Mouse (Mus musculus): ENCODE results near the gene Wfdc3. TPM values are rescaled to one million over a fixed set of nuclear protein-coding genes. Genes with fewer than 3 reads are reported as not detected.
A peak's percentile ranks its signal among the peaks of the same experiment; 100 is the strongest.

Gene Wfdc3
- polyA plus RNA-seq, 1 experiment from 2014 or later, result 1.3 TPM

GRCm38 (mm10) chr2:164773989-164774364 lies 28.2 kb upstream of the Wfdc3 start:
- Histone ChIP-seq H3K27me3 (replicated peaks) (no peaks in the 10 kb centered on the region; the same call in 1 of the 2 replicates), H3K4me2 (no peak overlapping the region), H3K4me1 (peaks cover 10% of the 10 kb centered on the region), H3K9ac (replicated peaks) (no peak overlapping the region), H3K4me3 (replicated peaks) (no peak overlapping the region), H3K27ac (replicated peaks) (no peak overlapping the region), H3K9me3 (replicated peaks) (no peaks in the 10 kb centered on the region), H3K36me3 (no peaks in the 10 kb centered on the region)
- 87% methylated on average over 5 of the region's 5 CpGs for WGBS
- ATAC-seq (ENCODE audit: low FRiP score), result no peak

- WGBS, result 78% methylated on average over 14 of the region's 14 CpGs
- no peak for ATAC-seq (ENCODE audit: low FRiP score)
- no peaks in the 10 kb centered on the region for H3K9me3 ChIP-seq (replicated peaks)
These were observed 27.7 kb upstream of the Wfdc3 start for GRCm38 (mm10) chr2:164773229-164773988.

GRCm38 (mm10) chr2:164771123-164771522 lies 25.4 kb upstream of the Wfdc3 start:
- peaks cover 10% of the 10 kb centered on the region for H3K4me1 ChIP-seq
- whole genome bisulfite sequencing, result 83% methylated on average over 8 of the region's 8 CpGs
- no peak overlapping the region for H3K9ac ChIP-seq (replicated peaks)
- no peak overlapping the region for H3K27ac ChIP-seq (replicated peaks)
- no peaks in the 10 kb centered on the region for H3K27me3 ChIP-seq (replicated peaks)
- peak overlapping the region; percentile 53; the same call in 1 of the 2 replicates for H3K4me3 ChIP-seq (replicated peaks)
- ATAC-seq (ENCODE audit: low FRiP score), result no peak
- H3K9me3 ChIP-seq (replicated peaks), result no peaks in the 10 kb centered on the region
- peaks cover 23% of the 10 kb centered on the region for H3K36me3 ChIP-seq
- H3K4me2 ChIP-seq, result peak overlapping the region; percentile 77

More at GRCm38 (mm10) chr2:164773229-164773988, 27.7 kb upstream of the Wfdc3 start:
- H3K36me3 ChIP-seq, result 0 out of 2 replicates have a peak, but pooled peaks cover under 1% of the 10 kb centered on the region
- H3K4me2 ChIP-seq, result no peak overlapping the region
- peaks cover 10% of the 10 kb centered on the region for H3K4me1 ChIP-seq
- no peak overlapping the region for H3K9ac ChIP-seq (replicated peaks)
- H3K27ac ChIP-seq (replicated peaks), result no peak overlapping the region
- H3K27me3 ChIP-seq (replicated peaks), result no peaks in the 10 kb centered on the region; the same call in 1 of the 2 replicates
- H3K4me3 ChIP-seq (replicated peaks), result no peak overlapping the region

- ATAC-seq (ENCODE audit: low FRiP score), result no peak
- Histone ChIP-seq H3K4me3 (replicated peaks) (peak overlapping the region; percentile 53), H3K4me2 (peak overlapping the region; percentile 77), H3K9ac (replicated peaks) (peak overlapping the region; percentile 37; the same call in 1 of the 2 replicates), H3K9me3 (replicated peaks) (no peaks in the 10 kb centered on the region), H3K27me3 (replicated peaks) (no peaks in the 10 kb centered on the region), H3K4me1 (peaks cover 10% of the 10 kb centered on the region), H3K36me3 (peaks cover 31% of the 10 kb centered on the region), H3K27ac (replicated peaks) (no peak overlapping the region)
- 3% methylated on average over 15 of the region's 15 CpGs for WGBS
These were observed 24.5 kb upstream of the Wfdc3 start for GRCm38 (mm10) chr2:164770279-164770678.

GRCm38 (mm10) chr2:164769258-164770037 lies 23.7 kb upstream of the Wfdc3 start, which contains the start of gene Ube2c:
Gene Ube2c (plus strand): TSS chr2:164769898.
- no peaks in the 10 kb centered on the region for H3K27me3 ChIP-seq (replicated peaks)
- H3K9ac ChIP-seq (replicated peaks), result peak within 1 kb of the TSS; percentile 37
- ATAC-seq (ENCODE audit: low FRiP score), result peak; percentile 100
- H3K4me3 ChIP-seq (replicated peaks), result peak within 1 kb of the TSS; percentile 53
- H3K27ac ChIP-seq (replicated peaks), result peak within 1 kb of the TSS; percentile 56
- WGBS, result 2% methylated on average over 52 of the region's 53 CpGs
- no peaks in the 10 kb centered on the region for H3K9me3 ChIP-seq (replicated peaks)
- peak within 1 kb of the TSS; percentile 77 for H3K4me2 ChIP-seq
- peaks cover 38% of the 10 kb centered on the region for H3K36me3 ChIP-seq
- H3K4me1 ChIP-seq, result peaks cover 10% of the 10 kb centered on the region

- Histone ChIP-seq H3K36me3 (peaks cover 47% of the 10 kb centered on the region), H3K27me3 (replicated peaks) (no peaks in the 10 kb centered on the region), H3K4me1 (peaks cover 10% of the 10 kb centered on the region), H3K27ac (replicated peaks) (no peak overlapping the region), H3K9ac (replicated peaks) (no peak overlapping the region), H3K9me3 (replicated peaks) (no peaks in the 10 kb centered on the region), H3K4me3 (replicated peaks) (no peak overlapping the region), H3K4me2 (no peak overlapping the region)
- ATAC-seq (ENCODE audit: low FRiP score), result no peak
- 95% methylated on average over 15 of the region's 15 CpGs for WGBS
These were observed 22.2 kb upstream of the Wfdc3 start for GRCm38 (mm10) chr2:164767812-164768540.

- no peak overlapping the region for H3K9ac ChIP-seq (replicated peaks)
- peaks cover 10% of the 10 kb centered on the region for H3K4me1 ChIP-seq
- H3K27me3 ChIP-seq (replicated peaks), result no peaks in the 10 kb centered on the region
- H3K27ac ChIP-seq (replicated peaks), result no peak overlapping the region
- H3K4me3 ChIP-seq (replicated peaks), result no peak overlapping the region
- peaks cover 69% of the 10 kb centered on the region for H3K36me3 ChIP-seq
- H3K9me3 ChIP-seq (replicated peaks), result no peaks in the 10 kb centered on the region
- ATAC-seq (ENCODE audit: low FRiP score), result no peak
- WGBS, result 81% methylated on average over 3 of the region's 3 CpGs
- H3K4me2 ChIP-seq, result no peak overlapping the region
These were observed 20.1 kb upstream of the Wfdc3 start for GRCm38 (mm10) chr2:164765841-164766240.

GRCm38 (mm10) chr2:164762593-164762992 lies 16.9 kb upstream of the Wfdc3 start:
- H3K27ac ChIP-seq (replicated peaks), result no peak overlapping the region
- H3K36me3 ChIP-seq, result peaks cover 93% of the 10 kb centered on the region
- no peak overlapping the region for H3K9ac ChIP-seq (replicated peaks)
- H3K9me3 ChIP-seq (replicated peaks), result no peaks in the 10 kb centered on the region
- no peak overlapping the region for H3K4me3 ChIP-seq (replicated peaks)
- H3K27me3 ChIP-seq (replicated peaks), result no peaks in the 10 kb centered on the region
- H3K4me2 ChIP-seq, result no peak overlapping the region
- ATAC-seq (ENCODE audit: low FRiP score), result no peak
- no peaks in the 10 kb centered on the region for H3K4me1 ChIP-seq
- WGBS, result 92% methylated on average over 7 of the region's 7 CpGs

- Histone ChIP-seq H3K27me3 (replicated peaks) (no peaks in the 10 kb centered on the region), H3K36me3 (peaks cover 93% of the 10 kb centered on the region), H3K27ac (replicated peaks) (no peak overlapping the region), H3K4me3 (replicated peaks) (no peak overlapping the region), H3K9me3 (replicated peaks) (no peaks in the 10 kb centered on the region), H3K4me2 (no peak overlapping the region), H3K9ac (replicated peaks) (no peak overlapping the region), H3K4me1 (no peaks in the 10 kb centered on the region)
- ATAC-seq (ENCODE audit: low FRiP score), result no peak
- WGBS, result 99% methylated on average over 4 of the region's 4 CpGs
These were observed 16.2 kb upstream of the Wfdc3 start for GRCm38 (mm10) chr2:164761971-164762370.

GRCm38 (mm10) chr2:164761502-164761901 lies 15.8 kb upstream of the Wfdc3 start:
- H3K4me1 ChIP-seq, result no peaks in the 10 kb centered on the region
- ATAC-seq (ENCODE audit: low FRiP score), result no peak
- H3K27me3 ChIP-seq (replicated peaks), result no peaks in the 10 kb centered on the region
- whole genome bisulfite sequencing, result 90% methylated on average over 2 of the region's 2 CpGs
- no peak overlapping the region for H3K9ac ChIP-seq (replicated peaks)
- H3K9me3 ChIP-seq (replicated peaks), result no peaks in the 10 kb centered on the region
- H3K4me3 ChIP-seq (replicated peaks), result no peak overlapping the region
- no peak overlapping the region for H3K27ac ChIP-seq (replicated peaks)
- peaks cover 93% of the 10 kb centered on the region for H3K36me3 ChIP-seq
- H3K4me2 ChIP-seq, result no peak overlapping the region

GRCm38 (mm10) chr2:164760059-164760833 lies 14.5 kb upstream of the Wfdc3 start:
- Histone ChIP-seq H3K4me1 (no peaks in the 10 kb centered on the region), H3K36me3 (peaks cover 93% of the 10 kb centered on the region), H3K9ac (replicated peaks) (no peak overlapping the region), H3K27me3 (replicated peaks) (no peaks in the 10 kb centered on the region), H3K27ac (replicated peaks) (no peak overlapping the region), H3K4me2 (no peak overlapping the region), H3K4me3 (replicated peaks) (no peak overlapping the region), H3K9me3 (replicated peaks) (no peaks in the 10 kb centered on the region)
- no peak for ATAC-seq (ENCODE audit: low FRiP score)
- WGBS, result 86% methylated on average over 4 of the region's 4 CpGs

Data from neural tube, embryonic 15.5 days (tissue).